35 mouse cellular contexts compared by ENCODE assay signal in genomic region chr13:95451529-95451928, GRCm38 (mm10). TPM values are rescaled to one million over a fixed set of nuclear protein-coding genes. Genes with fewer than 3 reads are reported as not detected.
DNase-seq lines count a peak whose midpoint lies in the region; TF ChIP-seq lines count a peak whose summit lies in the region.
"Had no signal": no experiment of that assay in that cellular context is flagged by ENCODE, and none has a peak within 500 bp of the region (broad histone marks: within the 10 kb centered on the region; RNA-seq: fewer than 3 reads in every experiment).

No protein-coding gene starts in this region.

- no peaks in the 10 kb centered on the region for H3K27me3 ChIP-seq in C2C12 (ENCODE audit: control insufficient read depth, insufficient read depth, insufficient read length)
- H3K27me3 ChIP-seq: embryonic facial prominence, embryonic 15.5 days; midbrain, embryonic 13.5 days had no signal

- TF ChIP-seq CTCF in C2C12 (IDR thresholded peaks at IDR 0.05; ENCODE audit: control insufficient read depth, insufficient read depth, insufficient read length) = no peak

- H3K4me3 ChIP-seq in C2C12 (ENCODE audit: insufficient read depth, poor library complexity, severe bottlenecking) = no peak overlapping the region
- H3K4me3 ChIP-seq: embryonic facial prominence, embryonic 15.5 days; forebrain, embryonic 10.5 days; heart, embryonic 13.5 days; limb, embryonic 13.5 days; liver, embryonic 12.5 days; midbrain, embryonic 13.5 days had no signal

- H3K79me2 ChIP-seq in C2C12 (ENCODE audit: control insufficient read depth, insufficient read depth) = no peaks in the 10 kb centered on the region

- H3K36me3 ChIP-seq in C2C12 (ENCODE audit: control insufficient read depth, insufficient read depth) = no peaks in the 10 kb centered on the region
- H3K36me3 ChIP-seq: embryonic facial prominence, embryonic 15.5 days; forebrain, embryonic 10.5 days; heart, embryonic 13.5 days; limb, embryonic 13.5 days; liver, embryonic 12.5 days; midbrain, embryonic 13.5 days had no signal

- intact Hi-C loops in heart, postnatal 10 days (cut with DNase I) = no loop called here
- intact Hi-C loops in heart, postnatal 25 days (cut with DNase I) = loop anchor here (10.0 kb wide), 1 partner anchor 1483 kb away; no protein-coding TSS in a partner anchor
- intact Hi-C loops in left cerebral cortex, postnatal 14 days (cut with DNase I) = no loop called here

- no peaks in the 10 kb centered on the region for H3K79me3 ChIP-seq in C2C12 (ENCODE audit: low read depth)

- no peak overlapping the region for H3ac ChIP-seq in C2C12 (ENCODE audit: control insufficient read depth, insufficient read length, low read depth)

- peak; percentile 19 for DNase-seq in embryo, embryonic 11 days
- DNase-seq in embryo, embryonic 9.5 days (ENCODE audit: extremely low spot score) = no peak
- peak; percentile 58 to 62 for DNase-seq in heart, postnatal 10 days
- no peak for DNase-seq in heart, postnatal 25 days (ENCODE audit: low spot score)
- peak; percentile 24 for DNase-seq in mesoderm, embryonic 11.5 days (ENCODE audit: low read depth, low spot score)
- DNase-seq in cerebellum, adult 11-12 months = no peak
- no peak for DNase-seq in left cerebral cortex, postnatal 14 days (ENCODE audit: low spot score in 2 of 2)
- DNase-seq: B cell, adult 2 months; cerebellum, adult 9-11 months; gastrocnemius, postnatal 25 days; kidney, postnatal 36 days; layer of hippocampus, postnatal 36 days; lung, adult 18-20 months; thymus, adult 2 months had no signal

TF ChIP-seq in C2C12, 6 proteins besides CTCF, POLR2A, EP300 and RAD21:
- TF ChIP-seq MYOD1 (IDR thresholded peaks at IDR 0.05; ENCODE audit: control insufficient read depth, insufficient read length, low read depth) = peak; percentile 80
- no peak for TF ChIP-seq CEBPB (IDR thresholded peaks at IDR 0.05; ENCODE audit: low read depth)
- TF ChIP-seq MAX (IDR thresholded peaks at IDR 0.05) = peak; percentile 74

RNA-seq across cellular contexts. Expression of gene Crhbp, which starts 6.8 kb away (rescaled TPM):
- not detected for total RNA-seq in heart, postnatal 10 days (2021)
- not detected for total RNA-seq in heart, postnatal 25 days (2021)
- polyA plus RNA-seq in C2C12 (2012; fragmentation: generic; extraction: Trizol) = 0.02 TPM
- total RNA-seq in left cerebral cortex, postnatal 14 days (2021) = 10 to 100 TPM; 16.8 to 20.2 TPM
- total RNA-seq: adrenal gland, postnatal 14 days; common myeloid progenitor, adult 5-6 weeks; gastrocnemius, postnatal 25 days; hematopoietic stem cell, adult 5-6 weeks; megakaryocyte, adult 5-6 weeks; MEL; monocyte, adult 5-6 weeks had no signal
- polyA plus RNA-seq: intestine, postnatal 0 days; kidney, embryonic 14.5 days; liver, embryonic 12.5 days; small intestine, adult 2 months had no signal

RNA-seq across cellular contexts. Expression of gene S100z, which starts 27.0 kb away (rescaled TPM):
- not detected for total RNA-seq in heart, postnatal 10 days (2021)
- not detected for total RNA-seq in heart, postnatal 25 days (2021)
- not detected for polyA plus RNA-seq in C2C12 (2012; fragmentation: generic; extraction: Trizol)
- not detected for total RNA-seq in left cerebral cortex, postnatal 14 days (2021)
- total RNA-seq: adrenal gland, postnatal 14 days; common myeloid progenitor, adult 5-6 weeks; hematopoietic stem cell, adult 5-6 weeks; layer of hippocampus, adult 8-10 months; layer of hippocampus, postnatal 36 days; left cerebral cortex, postnatal 10 days; megakaryocyte, adult 5-6 weeks; MEL; monocyte, adult 5-6 weeks had no signal
- polyA plus RNA-seq: brain, embryonic 14.5 days; forebrain, embryonic 10.5 days; heart, embryonic 13.5 days; hindbrain, embryonic 16.5 days; kidney, embryonic 14.5 days; limb, embryonic 13.5 days; liver, embryonic 12.5 days; midbrain, embryonic 13.5 days; neural tube, embryonic 11.5 days; small intestine, adult 2 months; thymus, adult 2 months had no signal

Comparison
In these comparisons a context has a peak if more than half of its experiments do, and no peak if none do; other contexts are left out.
1. DNase-seq: peak in embryo, embryonic 11 days (single experiment), heart, postnatal 10 days (2 of 2) and mesoderm, embryonic 11.5 days (single experiment); none in embryo, embryonic 9.5 days (single experiment), heart, postnatal 25 days (single experiment), cerebellum, adult 11-12 months (single experiment) and left cerebral cortex, postnatal 14 days (0 of 2).
2. RNA of gene Crhbp, which starts 6.8 kb away (total RNA-seq): 16.8 to 20.2 TPM in left cerebral cortex, postnatal 14 days; not detected in heart, postnatal 10 days and not detected in heart, postnatal 25 days; every median in the first group is over 10 times any median in the second.